ENCODE assay signal across 18 mouse cellular contexts in genomic region chr6:98801061-98801460, GRCm38 (mm10).
"Had no signal": no experiment of that assay in that cellular context is flagged by ENCODE, and none has a peak within 500 bp of the region (broad histone marks: within the 10 kb centered on the region; RNA-seq: fewer than 3 reads in every experiment).

No protein-coding gene starts in this region.

- ATAC-seq: midbrain, embryonic 16.5 days had no signal

- H3K4me2 ChIP-seq: limb, embryonic 13.5 days; liver, embryonic 13.5 days; midbrain, embryonic 11.5 days; neural tube, embryonic 13.5 days had no signal

- H3K4me1 ChIP-seq: liver, embryonic 13.5 days; neural tube, embryonic 13.5 days had no signal

- H3K27me3 ChIP-seq: limb, embryonic 13.5 days; liver, embryonic 13.5 days; neural tube, embryonic 13.5 days had no signal

- H3K9ac ChIP-seq: limb, embryonic 13.5 days; liver, embryonic 13.5 days; neural tube, embryonic 13.5 days had no signal

- H3K9me3 ChIP-seq: limb, embryonic 10.5 days; limb, embryonic 13.5 days; liver, embryonic 13.5 days; neural tube, embryonic 13.5 days had no signal

- H3K27ac ChIP-seq: kidney, postnatal 0 days; layer of hippocampus, adult 2 months; limb, embryonic 13.5 days; liver, embryonic 13.5 days; neural tube, embryonic 13.5 days had no signal

- DNase-seq: kidney, adult 2 months; kidney, postnatal 25 days; layer of hippocampus, adult 9-11 months; liver; liver, embryonic 13.5 days; lung, adult 2 months; lung, postnatal 14 days; lung, postnatal 4 days; right cerebral cortex, postnatal 25 days; thymus, postnatal 25 days had no signal

- H3K4me3 ChIP-seq: layer of hippocampus, adult 2 months; limb, embryonic 10.5 days; limb, embryonic 13.5 days; liver, embryonic 13.5 days; myocyte; neural tube, embryonic 13.5 days had no signal

- H3K36me3 ChIP-seq: limb, embryonic 10.5 days; limb, embryonic 13.5 days; liver, embryonic 13.5 days; neural tube, embryonic 13.5 days had no signal
